Comparison of ENCODE assay signal across 8 mouse cellular contexts in the genomic region with DNA sequence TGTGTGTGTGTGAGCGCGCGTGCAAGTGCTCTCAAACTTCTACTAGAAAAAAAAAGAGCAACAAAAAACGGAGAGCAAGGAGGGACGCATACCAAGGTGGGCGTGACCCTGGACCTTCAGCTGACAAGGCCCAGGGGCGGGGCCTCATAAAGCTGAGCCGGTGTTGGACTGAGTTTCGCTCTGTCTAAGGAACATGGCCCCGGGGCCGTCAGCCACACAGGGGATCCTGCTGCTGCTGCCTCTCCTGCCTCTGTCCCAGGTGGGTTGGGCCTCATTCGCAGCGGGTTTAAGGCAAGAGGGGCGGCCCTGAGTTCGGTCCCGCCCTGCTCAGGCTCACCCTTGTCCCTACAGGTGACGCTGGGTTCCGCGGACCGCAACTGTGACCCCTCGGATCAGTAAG. TPM values are rescaled to one million over a fixed set of nuclear protein-coding genes. Genes with fewer than 3 reads are reported as not detected.
DNase-seq lines count a peak whose midpoint lies in the region; ATAC-seq and TF ChIP-seq lines count a peak whose summit lies in the region.

A gene (plus strand): TSS at position 163 of the 400 bp plus-strand sequence.

- peak within 1 kb of the TSS; percentile 32 for H3K4me2 ChIP-seq in embryonic facial prominence, embryonic 11.5 days (ENCODE audit: low read depth, low read length)
- H3K4me2 ChIP-seq in heart, embryonic 16.5 days (ENCODE audit: low read depth, low read length): peak within 1 kb of the TSS; percentile 59

- no peak for TF ChIP-seq POLR2A in thymus, adult 2 months (IDR thresholded peaks at IDR 0.05; ENCODE audit: control insufficient read depth, extremely low read depth, insufficient read depth, low read length, poor library complexity)

- no peak for TF ChIP-seq CTCF in thymus, adult 2 months (IDR thresholded peaks at IDR 0.05; ENCODE audit: borderline replicate concordance, control insufficient read depth, extremely low read depth, insufficient read depth, low read length, poor library complexity)

- DNase-seq in thymus, adult 2 months: peak; percentile 30
- DNase-seq in thymus, postnatal 10 days (ENCODE audit: low spot score in 2 of 2): no peak
- peak; percentile 62 for DNase-seq in embryonic facial prominence, embryonic 11.5 days (ENCODE audit: low spot score)
- peak; percentile 70 for DNase-seq in kidney, postnatal 14 days
- no peak for DNase-seq in frontal cortex, postnatal 36 days (ENCODE audit: low spot score in 2 of 2)
- DNase-seq in spleen, adult 18-20 months: no peak

- ATAC-seq in embryonic facial prominence, embryonic 11.5 days (replicated peaks; ENCODE audit: insufficient number of reproducible peaks, low FRiP score, low TSS enrichment, low read depth): no peak
- ATAC-seq in heart, embryonic 16.5 days (replicated peaks; ENCODE audit: extremely low read depth, insufficient read depth, low FRiP score): 0 out of 2 replicates have a peak, but pooled peaks have one; percentile 29
- ATAC-seq in megakaryocyte, adult 5-6 weeks (ENCODE audit: poor library complexity, severe bottlenecking): peak; percentile 67

- H3K9ac ChIP-seq in embryonic facial prominence, embryonic 11.5 days (replicated peaks; ENCODE audit: low read length): peak within 1 kb of the TSS; percentile 18; the same call in 1 of the 2 replicates
- H3K9ac ChIP-seq in heart, embryonic 16.5 days (ENCODE audit: low read length): 0 out of 2 replicates have a peak within 1 kb of the TSS, but pooled peaks have one; percentile 35

- H3K4me1 ChIP-seq in thymus, adult 2 months (replicated peaks; ENCODE audit: control insufficient read depth, insufficient read depth, low read length): peaks cover 11% of the 10 kb centered on the region
- no peaks in the 10 kb centered on the region; the same call in 1 of the 2 replicates for H3K4me1 ChIP-seq in embryonic facial prominence, embryonic 11.5 days (ENCODE audit: control insufficient read depth, insufficient read depth, low read length)
- H3K4me1 ChIP-seq in heart, embryonic 16.5 days (ENCODE audit: control insufficient read depth, insufficient read depth, low read length): peaks cover 8% of the 10 kb centered on the region

- no peaks in the 10 kb centered on the region for H3K27me3 ChIP-seq in thymus, adult 2 months (ENCODE audit: control insufficient read depth, insufficient read depth, low read length)
- H3K27me3 ChIP-seq in embryonic facial prominence, embryonic 11.5 days (ENCODE audit: control insufficient read depth, insufficient read depth, low read length): peaks cover 2% of the 10 kb centered on the region; the same call in 1 of the 2 replicates
- no peaks in the 10 kb centered on the region; the same call in 1 of the 2 replicates for H3K27me3 ChIP-seq in heart, embryonic 16.5 days (ENCODE audit: control insufficient read depth, insufficient read depth, low read length)

- H3K9me3 ChIP-seq in embryonic facial prominence, embryonic 11.5 days (replicated peaks; ENCODE audit: control insufficient read depth, low read length): no peaks in the 10 kb centered on the region
- no peaks in the 10 kb centered on the region for H3K9me3 ChIP-seq in heart, embryonic 16.5 days (replicated peaks; ENCODE audit: control insufficient read depth, low read length)

- H3K36me3 ChIP-seq in thymus, adult 2 months (ENCODE audit: control insufficient read depth, insufficient read depth, low read length): no peaks in the 10 kb centered on the region
- H3K36me3 ChIP-seq in embryonic facial prominence, embryonic 11.5 days (replicated peaks; ENCODE audit: control insufficient read depth, insufficient read depth, low read depth, low read length): no peaks in the 10 kb centered on the region
- no peaks in the 10 kb centered on the region for H3K36me3 ChIP-seq in heart, embryonic 16.5 days (ENCODE audit: control insufficient read depth, insufficient read depth)

- peak within 1 kb of the TSS; percentile 26 for H3K4me3 ChIP-seq in thymus, adult 2 months (ENCODE audit: control insufficient read depth, insufficient read depth, low read length)
- no peak within 1 kb of the TSS for H3K4me3 ChIP-seq in embryonic facial prominence, embryonic 11.5 days (ENCODE audit: low read depth, low read length)
- H3K4me3 ChIP-seq in heart, embryonic 16.5 days (ENCODE audit: low read length): peak within 1 kb of the TSS; percentile 44

- WGBS in thymus, adult 2 months: 10% methylated on average over 21 of the region's 21 CpGs
- 12% methylated on average over 21 of the region's 21 CpGs for WGBS in embryonic facial prominence, embryonic 11.5 days
- 11% methylated on average over 21 of the region's 21 CpGs for WGBS in heart, embryonic 16.5 days

- no peak within 1 kb of the TSS for H3K27ac ChIP-seq in thymus, adult 2 months (ENCODE audit: control insufficient read depth, insufficient read depth, low read length)
- no peak within 1 kb of the TSS for H3K27ac ChIP-seq in embryonic facial prominence, embryonic 11.5 days (replicated peaks; ENCODE audit: low read depth, low read length)
- H3K27ac ChIP-seq in heart, embryonic 16.5 days (ENCODE audit: low read length): no peak within 1 kb of the TSS

RNA-seq across cellular contexts. Expression of the gene that starts here (rescaled TPM):
- 0.62 and 2.1 TPM in 2 replicates for polyA plus RNA-seq in thymus, adult 2 months (2012; rRNA removed)
- polyA plus RNA-seq in embryonic facial prominence, embryonic 11.5 days (2014; fragmentation: Nextera tagmentation; extraction: Ambion mirVana): not detected in 2 replicates
- not detected in 2 replicates for polyA plus RNA-seq in heart, embryonic 16.5 days (2015; fragmentation: Nextera tagmentation; extraction: Ambion mirVana)
- not detected in 2 replicates for total RNA-seq in megakaryocyte, adult 5-6 weeks (2015)
- not detected in 2 replicates for total RNA-seq in megakaryocyte, adult 5-6 weeks (2017)

Comparison
In these comparisons a context has a peak if more than half of its experiments do, and no peak if none do; other contexts are left out.
1. DNase-seq: peak in thymus, adult 2 months (single experiment) and kidney, postnatal 14 days (single experiment); none in thymus, postnatal 10 days (0 of 2), frontal cortex, postnatal 36 days (0 of 2) and spleen, adult 18-20 months (0 of 2).
2. Peak in DNase-seq, H3K9ac ChIP-seq and H3K4me2 ChIP-seq in embryonic facial prominence, embryonic 11.5 days; RNA of the gene not detected or under 1 TPM.
3. Peak in ATAC-seq, H3K4me3 ChIP-seq, H3K9ac ChIP-seq and H3K4me2 ChIP-seq in heart, embryonic 16.5 days; RNA of the gene not detected or under 1 TPM.
4. Peak in ATAC-seq in megakaryocyte, adult 5-6 weeks; RNA of the gene not detected or under 1 TPM.